7 mouse cellular contexts compared by ENCODE assay signal in genomic region chr12:88360441-88361119, GRCm38 (mm10). TPM values are rescaled to one million over a fixed set of nuclear protein-coding genes. Genes with fewer than 3 reads are reported as not detected.
DNase-seq lines count a peak whose midpoint lies in the region; ATAC-seq lines count a peak whose summit lies in the region.

TSS of gene Adck1 (plus strand) at chr12:88360554.

- no peaks in the 10 kb centered on the region for H3K36me3 ChIP-seq in intestine, embryonic 16.5 days (ENCODE audit: control insufficient read depth, insufficient read depth, low read length)
- H3K36me3 ChIP-seq in midbrain, embryonic 11.5 days (ENCODE audit: control insufficient read depth, insufficient read depth, low read length), result no peaks in the 10 kb centered on the region

- intact Hi-C loops in left cerebral cortex, postnatal 36 days (cut with DNase I), result no loop called here

- H3K9me3 ChIP-seq in intestine, embryonic 16.5 days (ENCODE audit: control insufficient read depth, low read length), result no peaks in the 10 kb centered on the region
- no peaks in the 10 kb centered on the region for H3K9me3 ChIP-seq in midbrain, embryonic 11.5 days (ENCODE audit: control insufficient read depth, low read length)

- H3K4me1 ChIP-seq in intestine, embryonic 16.5 days (ENCODE audit: control insufficient read depth, insufficient read depth, low read length), result 0 out of 2 replicates have a peak, but pooled peaks cover 5% of the 10 kb centered on the region
- no peaks in the 10 kb centered on the region for H3K4me1 ChIP-seq in midbrain, embryonic 11.5 days (ENCODE audit: control insufficient read depth, insufficient read depth, low read length)

- under 1% methylated on average over 38 of the region's 38 CpGs for WGBS in intestine, embryonic 16.5 days
- under 1% methylated on average over 38 of the region's 38 CpGs for WGBS in midbrain, embryonic 11.5 days

- peak; percentile 94 for DNase-seq in adrenal gland, adult 2 months
- DNase-seq in embryo, embryonic 11.5 days (ENCODE audit: low read depth, low spot score), result peak; percentile 72
- DNase-seq in gastrocnemius, postnatal 4 days (ENCODE audit: low spot score in 2 of 2), result peak; percentile 72 to 87
- DNase-seq in left cerebral cortex, postnatal 36 days (ENCODE audit: low spot score in 2 of 2), result peak; percentile 91 to 94
- DNase-seq in midbrain, embryonic 11.5 days (ENCODE audit: low spot score, missing footprints), result peak; percentile 99
- DNase-seq in skeletal muscle tissue, adult 2 months (ENCODE audit: low read depth, low spot score), result peak; percentile 76

- peak within 1 kb of the TSS; percentile 84 for H3K4me2 ChIP-seq in intestine, embryonic 16.5 days (ENCODE audit: low read depth, low read length)
- peak within 1 kb of the TSS; percentile 88 for H3K4me2 ChIP-seq in midbrain, embryonic 11.5 days

- H3K9ac ChIP-seq in intestine, embryonic 16.5 days (ENCODE audit: low read depth, low read length), result peak within 1 kb of the TSS; percentile 82
- peak within 1 kb of the TSS; percentile 71 for H3K9ac ChIP-seq in midbrain, embryonic 11.5 days (ENCODE audit: low read length)

- peak within 1 kb of the TSS; percentile 81 for H3K4me3 ChIP-seq in intestine, embryonic 16.5 days (ENCODE audit: low read length)
- H3K4me3 ChIP-seq in midbrain, embryonic 11.5 days (ENCODE audit: low read depth, low read length), result peak within 1 kb of the TSS; percentile 60

- peak; percentile 99 for ATAC-seq in intestine, embryonic 16.5 days
- peak; percentile 97 for ATAC-seq in midbrain, embryonic 11.5 days (ENCODE audit: low FRiP score)

- H3K27me3 ChIP-seq in intestine, embryonic 16.5 days (replicated peaks; ENCODE audit: control insufficient read depth, insufficient read depth, low read length), result no peaks in the 10 kb centered on the region
- no peaks in the 10 kb centered on the region for H3K27me3 ChIP-seq in midbrain, embryonic 11.5 days (ENCODE audit: control insufficient read depth, insufficient read depth, low read length)

- H3K27ac ChIP-seq in intestine, embryonic 16.5 days (ENCODE audit: low read length), result peak within 1 kb of the TSS; percentile 79
- H3K27ac ChIP-seq in midbrain, embryonic 11.5 days (ENCODE audit: low read depth, low read length), result no peak within 1 kb of the TSS; the same call in 1 of the 2 replicates

RNA-seq across cellular contexts. Expression of gene Adck1, which starts in this region (rescaled TPM):
- total RNA-seq in adrenal gland, adult 2 months (2021), result 10 to 100 TPM; 19.4 to 23.7 TPM
- 31.0 and 35.6 TPM in 2 replicates for polyA plus RNA-seq in adrenal gland, adult 2 months (2012; rRNA removed)
- 1 to 10 TPM; 8.9 to 9.8 TPM for total RNA-seq in gastrocnemius, postnatal 4 days (2021)
- 19.0 and 19.3 TPM in 2 replicates for polyA plus RNA-seq in intestine, embryonic 16.5 days (2015; fragmentation: Nextera tagmentation; extraction: Ambion mirVana)
- total RNA-seq in left cerebral cortex, postnatal 36 days (2021), result 10 to 100 TPM; 31.5 to 33.4 TPM
- 12.7 TPM in 2 replicates for polyA plus RNA-seq in midbrain, embryonic 11.5 days (2014; fragmentation: Nextera tagmentation; extraction: Ambion mirVana)
